Mouse (Mus musculus): ENCODE data around the gene Ptprj. TPM values are rescaled to one million over a fixed set of nuclear protein-coding genes. Genes with fewer than 3 reads are reported as not detected.

The Ptprj gene
- polyA plus RNA-seq, 2 experiments, result 2.7 to 3.9 TPM

GRCm38 (mm10) chr2:90476319-90476718 lies 104.1 kb downstream of the Ptprj start:
- H3K4me1 ChIP-seq (ENCODE audit: control insufficient read depth, insufficient read depth, low read length), result 0 out of 2 replicates have a peak, but pooled peaks cover 4% of the 10 kb centered on the region
- 82% methylated on average over 11 of the region's 11 CpGs for WGBS
- H3K4me3 ChIP-seq (replicated peaks; ENCODE audit: low read length), result no peak overlapping the region
- DNase-seq (ENCODE audit: low spot score) (no peak), ATAC-seq (ENCODE audit: low FRiP score, low read depth) (no peak)
- H3K4me2 ChIP-seq (replicated peaks; ENCODE audit: low read depth, low read length, severe bottlenecking), result no peak overlapping the region
- no peak overlapping the region for H3K9ac ChIP-seq (ENCODE audit: low read depth, low read length, severe bottlenecking)
- H3K36me3 ChIP-seq (ENCODE audit: control insufficient read depth, insufficient read depth, low read length), result no peaks in the 10 kb centered on the region
- no peak for TF ChIP-seq POLR2A (IDR thresholded peaks at IDR 0.05; ENCODE audit: borderline replicate concordance, extremely low read depth, insufficient read depth, insufficient read length)
- no peak overlapping the region for H3K27ac ChIP-seq (replicated peaks; ENCODE audit: low read depth, low read length)
- H3K9me3 ChIP-seq (ENCODE audit: control insufficient read depth, low read length), result no peaks in the 10 kb centered on the region
- no peaks in the 10 kb centered on the region for H3K27me3 ChIP-seq (ENCODE audit: control insufficient read depth, insufficient read depth, low read length)

DNA sequence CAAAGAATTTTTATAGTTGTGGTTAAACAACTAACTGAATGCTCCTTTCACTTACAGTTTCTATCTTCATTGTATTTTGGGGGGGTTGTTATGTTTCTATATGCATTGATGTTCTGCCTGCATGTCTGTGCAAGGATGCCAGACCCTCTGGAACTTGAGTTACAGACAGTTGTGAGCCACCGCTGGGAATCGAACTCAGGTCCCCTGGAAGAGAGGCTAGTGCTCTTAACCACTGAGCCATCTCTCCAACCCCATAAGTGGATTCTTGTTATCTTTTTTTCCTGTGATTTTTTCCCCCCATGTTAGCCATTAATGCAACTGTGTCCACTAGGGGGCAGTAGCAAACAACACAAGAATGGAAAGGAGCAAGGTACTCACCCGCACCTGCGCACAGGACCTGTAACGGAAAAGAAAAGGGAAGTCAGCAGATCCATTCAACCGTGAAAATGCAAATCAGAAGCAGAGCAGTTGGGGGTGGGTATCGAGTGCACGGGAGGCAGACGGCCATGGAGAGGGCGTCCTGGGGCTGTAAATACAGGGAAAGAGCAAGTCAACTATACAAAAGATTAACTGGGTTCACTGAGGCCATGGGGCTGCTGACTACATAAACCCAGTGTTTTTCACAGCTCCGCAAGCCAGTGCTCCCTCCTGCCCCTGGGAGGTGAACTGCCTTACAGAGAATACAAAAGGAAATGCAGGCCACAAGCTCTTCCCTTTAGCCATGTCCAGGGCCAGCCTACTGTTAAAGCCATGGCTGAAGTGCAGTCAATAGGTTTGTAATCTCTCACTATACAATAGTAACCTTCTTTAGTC lies 105.6 kb downstream of the Ptprj start:
- no peaks in the 10 kb centered on the region for H3K36me3 ChIP-seq (ENCODE audit: control insufficient read depth, insufficient read depth, low read length)
- peak overlapping the region; percentile 44 for H3K9ac ChIP-seq (ENCODE audit: low read depth, low read length, severe bottlenecking)
- ATAC-seq (ENCODE audit: low FRiP score, low read depth), result peak; percentile 71
- H3K9me3 ChIP-seq (ENCODE audit: control insufficient read depth, low read length), result no peaks in the 10 kb centered on the region
- WGBS, result 5% methylated on average over 11 of the region's 11 CpGs
- no peaks in the 10 kb centered on the region for H3K27me3 ChIP-seq (ENCODE audit: control insufficient read depth, insufficient read depth, low read length)
- H3K4me1 ChIP-seq (ENCODE audit: control insufficient read depth, insufficient read depth, low read length), result 0 out of 2 replicates have a peak, but pooled peaks cover 4% of the 10 kb centered on the region
- peak; percentile 78 for DNase-seq (ENCODE audit: low spot score)
- 0 out of 2 replicates have a peak, but pooled peaks have one; percentile 27 for TF ChIP-seq POLR2A (IDR thresholded peaks at IDR 0.05; ENCODE audit: borderline replicate concordance, extremely low read depth, insufficient read depth, insufficient read length)
- H3K4me2 ChIP-seq (replicated peaks; ENCODE audit: low read depth, low read length, severe bottlenecking), result peak overlapping the region; percentile 58
- H3K27ac ChIP-seq (replicated peaks; ENCODE audit: low read depth, low read length), result no peak overlapping the region
- peak overlapping the region; percentile 30 for H3K4me3 ChIP-seq (replicated peaks; ENCODE audit: low read length)

DNA sequence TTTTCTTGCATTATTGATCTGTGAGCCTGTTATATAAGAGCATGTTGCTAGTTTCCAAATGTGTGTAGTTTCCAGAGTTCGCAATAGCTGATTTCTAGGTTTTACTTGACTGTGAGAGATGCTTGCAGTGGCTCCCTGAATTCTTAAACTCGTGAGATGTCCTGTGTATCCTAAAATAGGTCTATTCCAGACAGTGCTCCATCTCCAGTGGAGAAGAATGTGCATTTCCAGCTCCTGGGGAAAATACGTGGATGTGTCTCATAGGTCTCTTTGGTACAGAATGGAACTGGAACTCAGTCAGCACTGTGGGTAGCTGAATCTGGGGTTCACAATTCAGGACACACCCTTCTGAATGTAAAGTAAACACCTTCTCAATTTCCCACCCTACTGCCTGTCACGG lies 107.7 kb downstream of the Ptprj start:
- 73% methylated on average over 4 of the region's 4 CpGs for WGBS

DNA sequence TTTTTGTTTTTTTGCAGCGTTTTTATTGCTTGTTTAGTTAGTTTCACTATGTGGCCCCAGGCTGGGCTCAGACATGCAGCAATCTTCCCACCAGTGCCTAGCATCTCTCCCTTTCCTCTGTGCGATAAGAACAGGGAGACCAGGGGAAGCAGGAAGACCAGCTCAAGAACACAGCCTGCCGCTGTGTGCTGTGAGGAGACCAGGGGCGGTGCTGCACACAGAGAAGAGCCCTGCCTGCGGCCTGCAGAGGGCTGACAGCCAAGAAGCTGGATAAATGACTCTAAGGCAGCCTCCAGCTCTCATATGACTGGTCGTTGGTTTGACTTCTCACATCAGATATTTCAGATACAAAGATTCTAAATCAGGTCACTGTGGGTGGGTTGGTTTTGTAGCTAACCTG lies 110.3 kb downstream of the Ptprj start:
- DNase-seq (ENCODE audit: low spot score), result no peak
- H3K9ac ChIP-seq (ENCODE audit: low read depth, low read length, severe bottlenecking), result peak overlapping the region; percentile 21; the same call in 1 of the 2 replicates
- H3K36me3 ChIP-seq (ENCODE audit: control insufficient read depth, insufficient read depth, low read length), result no peaks in the 10 kb centered on the region
- H3K4me3 ChIP-seq (replicated peaks; ENCODE audit: low read length), result no peak overlapping the region
- 38% methylated on average over 6 of the region's 6 CpGs for WGBS
- 0 out of 2 replicates have a peak, but pooled peaks cover 3% of the 10 kb centered on the region for H3K4me1 ChIP-seq (ENCODE audit: control insufficient read depth, insufficient read depth, low read length)
- no peak for TF ChIP-seq POLR2A (IDR thresholded peaks at IDR 0.05; ENCODE audit: borderline replicate concordance, extremely low read depth, insufficient read depth, insufficient read length)
- no peaks in the 10 kb centered on the region for H3K27me3 ChIP-seq (ENCODE audit: control insufficient read depth, insufficient read depth, low read length)
- H3K4me2 ChIP-seq (replicated peaks; ENCODE audit: low read depth, low read length, severe bottlenecking), result no peak overlapping the region
- H3K27ac ChIP-seq (replicated peaks; ENCODE audit: low read depth, low read length), result no peak overlapping the region
- H3K9me3 ChIP-seq (ENCODE audit: control insufficient read depth, low read length), result no peaks in the 10 kb centered on the region
- ATAC-seq (ENCODE audit: low FRiP score, low read depth), result peak; percentile 50; the same call in 1 of the 2 replicates

More for the DNA sequence above, 107.7 kb downstream of the Ptprj start:
- H3K27ac ChIP-seq (replicated peaks; ENCODE audit: low read depth, low read length), result no peak overlapping the region
- ATAC-seq (ENCODE audit: low FRiP score, low read depth) (no peak), DNase-seq (ENCODE audit: low spot score) (no peak)
- no peaks in the 10 kb centered on the region for H3K9me3 ChIP-seq (ENCODE audit: control insufficient read depth, low read length)
- 0 out of 2 replicates have a peak, but pooled peaks cover 4% of the 10 kb centered on the region for H3K4me1 ChIP-seq (ENCODE audit: control insufficient read depth, insufficient read depth, low read length)
- H3K36me3 ChIP-seq (ENCODE audit: control insufficient read depth, insufficient read depth, low read length), result no peaks in the 10 kb centered on the region
- no peak overlapping the region for H3K4me2 ChIP-seq (replicated peaks; ENCODE audit: low read depth, low read length, severe bottlenecking)
- no peak for TF ChIP-seq POLR2A (IDR thresholded peaks at IDR 0.05; ENCODE audit: borderline replicate concordance, extremely low read depth, insufficient read depth, insufficient read length)
- no peaks in the 10 kb centered on the region for H3K27me3 ChIP-seq (ENCODE audit: control insufficient read depth, insufficient read depth, low read length)
- H3K4me3 ChIP-seq (replicated peaks; ENCODE audit: low read length), result no peak overlapping the region
- no peak overlapping the region for H3K9ac ChIP-seq (ENCODE audit: low read depth, low read length, severe bottlenecking)

DNA sequence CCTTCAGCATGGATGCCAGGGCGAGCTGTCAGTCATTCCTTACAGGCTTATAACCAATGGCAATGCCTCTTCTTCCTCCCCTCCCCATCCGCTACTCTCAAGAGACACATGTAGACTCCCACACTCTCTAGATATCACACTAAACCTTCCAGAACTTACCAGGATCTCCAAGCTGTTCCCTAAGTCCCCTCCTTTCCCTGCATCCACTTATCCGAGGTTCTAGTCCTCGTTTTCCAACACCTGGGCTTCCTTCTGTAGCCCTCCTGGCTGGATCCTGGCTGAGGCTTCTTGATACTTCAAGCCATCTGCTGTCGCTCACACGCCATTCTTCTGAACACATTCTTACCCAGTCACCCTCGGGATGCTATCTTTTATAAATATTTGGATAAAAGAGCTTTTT lies 114.0 kb downstream of the Ptprj start:
- Histone ChIP-seq H3K4me1 (ENCODE audit: control insufficient read depth, insufficient read depth, low read length) (no peaks in the 10 kb centered on the region), H3K36me3 (ENCODE audit: control insufficient read depth, insufficient read depth, low read length) (peaks cover 2% of the 10 kb centered on the region; the same call in 1 of the 2 replicates), H3K4me3 (replicated peaks; ENCODE audit: low read length) (no peak overlapping the region), H3K9me3 (ENCODE audit: control insufficient read depth, low read length) (no peaks in the 10 kb centered on the region), H3K27me3 (ENCODE audit: control insufficient read depth, insufficient read depth, low read length) (no peaks in the 10 kb centered on the region), H3K27ac (replicated peaks; ENCODE audit: low read depth, low read length) (no peak overlapping the region), H3K4me2 (replicated peaks; ENCODE audit: low read depth, low read length, severe bottlenecking) (no peak overlapping the region), H3K9ac (ENCODE audit: low read depth, low read length, severe bottlenecking) (no peak overlapping the region)
- ATAC-seq (ENCODE audit: low FRiP score, low read depth) (no peak), DNase-seq (ENCODE audit: low spot score) (no peak)
- no peak for TF ChIP-seq POLR2A (IDR thresholded peaks at IDR 0.05; ENCODE audit: borderline replicate concordance, extremely low read depth, insufficient read depth, insufficient read length)
- WGBS, result 80% methylated on average over 7 of the region's 7 CpGs
